Mouse (Mus musculus): ENCODE results near the gene Cdkn1c. TPM values are rescaled to one million over a fixed set of nuclear protein-coding genes. Genes with fewer than 3 reads are reported as not detected.

Gene Cdkn1c
- polyA plus RNA-seq, 1 experiment from 2014 or later = 0.06 TPM

GRCm38 (mm10) chr7:143498584-143498983, 37.7 kb upstream of the Cdkn1c start:
- in situ Hi-C loops (cut with MboI; ENCODE audit: low pct_unique_long_range_greater_than_20kb) = no loop called here
- peaks cover 11% of the 10 kb centered on the region for H3K27me3 ChIP-seq
- ChIA-PET CTCF (no interaction called here), POLR2A (no interaction called here)
- TF ChIP-seq CTCF (IDR thresholded peaks at IDR 0.05) = no peak
- DNase-seq (ENCODE audit: low read depth, low spot score) (no peak), ATAC-seq (no peak)

GRCm38 (mm10) chr7:143495104-143495961, 34.5 kb upstream of the Cdkn1c start:
- no peak for TF ChIP-seq CTCF (IDR thresholded peaks at IDR 0.05)
- DNase-seq (ENCODE audit: low read depth, low spot score) (no peak), ATAC-seq (no peak)
- in situ Hi-C loops (cut with MboI; ENCODE audit: low pct_unique_long_range_greater_than_20kb) = no loop called here
- H3K27me3 ChIP-seq = peaks cover 3% of the 10 kb centered on the region
- ChIA-PET POLR2A (interaction anchor here (0.7 kb wide), 1 partner anchor 175 kb away, joined by 3 read pairs; no protein-coding TSS in a partner anchor), CTCF (interaction anchor here (1.1 to 1.8 kb wide), 3 partner anchors 10 to 25 kb away, joined by 3 to 5 read pairs (median 5); no protein-coding TSS in a partner anchor)

- POLR2A ChIA-PET = no interaction called here
- in situ Hi-C loops (cut with MboI; ENCODE audit: low pct_unique_long_range_greater_than_20kb) = no loop called here
- CTCF ChIA-PET = interaction anchor here (1.5 to 2.0 kb wide), 3 partner anchors 12 to 24 kb away, joined by 4 to 8 read pairs (median 5); no protein-coding TSS in a partner anchor
- H3K27me3 ChIP-seq = peaks cover 3% of the 10 kb centered on the region
- no peak for ATAC-seq
- no peak for TF ChIP-seq CTCF (IDR thresholded peaks at IDR 0.05)
- no peak for DNase-seq (ENCODE audit: low read depth, low spot score)
Observed at GRCm38 (mm10) chr7:143493616-143494126, 32.8 kb upstream of the Cdkn1c start.

GRCm38 (mm10) chr7:143489735-143490134, 28.9 kb upstream of the Cdkn1c start:
- ATAC-seq (no peak), DNase-seq (ENCODE audit: low read depth, low spot score) (no peak)
- TF ChIP-seq CTCF (IDR thresholded peaks at IDR 0.05) = no peak
- peaks cover 3% of the 10 kb centered on the region for H3K27me3 ChIP-seq
- in situ Hi-C loops (cut with MboI; ENCODE audit: low pct_unique_long_range_greater_than_20kb) = no loop called here
- CTCF ChIA-PET = interaction anchor here (1.0 to 2.5 kb wide), 3 partner anchors 8 to 20 kb away, joined by 3 to 6 read pairs (median 3); no protein-coding TSS in a partner anchor
- POLR2A ChIA-PET = no interaction called here

GRCm38 (mm10) chr7:143482541-143482940, 21.7 kb upstream of the Cdkn1c start:
- TF ChIP-seq CTCF (IDR thresholded peaks at IDR 0.05) = no peak
- CTCF ChIA-PET = interaction anchor here (2.1 kb wide), 1 partner anchor 11 kb away, joined by 8 read pairs; no protein-coding TSS in a partner anchor
- in situ Hi-C loops (cut with MboI; ENCODE audit: low pct_unique_long_range_greater_than_20kb) = no loop called here
- POLR2A ChIA-PET = no interaction called here
- ATAC-seq (no peak), DNase-seq (ENCODE audit: low read depth, low spot score) (no peak)
- peaks cover 6% of the 10 kb centered on the region for H3K27me3 ChIP-seq

GRCm38 (mm10) chr7:143481806-143482387, 21.0 kb upstream of the Cdkn1c start:
- DNase-seq (ENCODE audit: low read depth, low spot score) = no peak
- no peak for ATAC-seq
- POLR2A ChIA-PET = interaction anchor here (0.6 kb wide), 2 partner anchors 28 to 36 kb away, joined by 3 to 5 read pairs; no protein-coding TSS in a partner anchor
- CTCF ChIA-PET = interaction anchor here (1.1 to 2.1 kb wide), 2 partner anchors 8 to 11 kb away, joined by 3 to 8 read pairs; no protein-coding TSS in a partner anchor
- H3K27me3 ChIP-seq = peaks cover 6% of the 10 kb centered on the region
- in situ Hi-C loops (cut with MboI; ENCODE audit: low pct_unique_long_range_greater_than_20kb) = no loop called here
- TF ChIP-seq CTCF (IDR thresholded peaks at IDR 0.05) = no peak

GRCm38 (mm10) chr7:143480498-143480897, 19.6 kb upstream of the Cdkn1c start:
- in situ Hi-C loops (cut with MboI; ENCODE audit: low pct_unique_long_range_greater_than_20kb) = no loop called here
- peaks cover 6% of the 10 kb centered on the region for H3K27me3 ChIP-seq
- peak; percentile 85 for TF ChIP-seq CTCF (IDR thresholded peaks at IDR 0.05)
- peak; percentile 41 for ATAC-seq
- ChIA-PET CTCF (interaction anchor here (0.7 to 2.1 kb wide), 7 partner anchors 9 to 319 kb away, joined by 3 to 9 read pairs (median 3); no protein-coding TSS in a partner anchor), POLR2A (no interaction called here)
- no peak for DNase-seq (ENCODE audit: low read depth, low spot score)

- POLR2A ChIA-PET = no interaction called here
- in situ Hi-C loops (cut with MboI; ENCODE audit: low pct_unique_long_range_greater_than_20kb) = no loop called here
- DNase-seq (ENCODE audit: low read depth, low spot score) (no peak), ATAC-seq (no peak)
- TF ChIP-seq CTCF (IDR thresholded peaks at IDR 0.05) = no peak
- peaks cover 6% of the 10 kb centered on the region for H3K27me3 ChIP-seq
- CTCF ChIA-PET = no interaction called here
Observed at GRCm38 (mm10) chr7:143477800-143478199, 16.9 kb upstream of the Cdkn1c start.

- ChIA-PET CTCF (interaction anchor here (1.0 kb wide), 1 partner anchor 13 kb away, joined by 3 read pairs; no protein-coding TSS in a partner anchor), POLR2A (no interaction called here)
- in situ Hi-C loops (cut with MboI; ENCODE audit: low pct_unique_long_range_greater_than_20kb) = no loop called here
- DNase-seq (ENCODE audit: low read depth, low spot score) (no peak), ATAC-seq (no peak)
- peaks cover 6% of the 10 kb centered on the region for H3K27me3 ChIP-seq
- peak; percentile 33 for TF ChIP-seq CTCF (IDR thresholded peaks at IDR 0.05)
Observed at GRCm38 (mm10) chr7:143476702-143477335, 16.0 kb upstream of the Cdkn1c start.

GRCm38 (mm10) chr7:143475876-143476275, 15.0 kb upstream of the Cdkn1c start:
- TF ChIP-seq CTCF (IDR thresholded peaks at IDR 0.05) = no peak
- ATAC-seq = peak; percentile 61
- H3K27me3 ChIP-seq = peaks cover 3% of the 10 kb centered on the region
- DNase-seq (ENCODE audit: low read depth, low spot score) = no peak
- in situ Hi-C loops (cut with MboI; ENCODE audit: low pct_unique_long_range_greater_than_20kb) = no loop called here
- CTCF ChIA-PET = interaction anchor here (0.6 to 1.6 kb wide), 3 partner anchors 10 to 12 kb away, joined by 3 to 5 read pairs (median 3); no protein-coding TSS in a partner anchor
- POLR2A ChIA-PET = no interaction called here

All from Patski (cell line).